Mouse (Mus musculus): ENCODE measurements at regions not wholly inside any gene's neighbourhood (a gene's known extent, or its start where the extent isn't known, plus 50 kb on each side); places are given as distances from the start of the nearest gene placed in this dataset.

DNA sequence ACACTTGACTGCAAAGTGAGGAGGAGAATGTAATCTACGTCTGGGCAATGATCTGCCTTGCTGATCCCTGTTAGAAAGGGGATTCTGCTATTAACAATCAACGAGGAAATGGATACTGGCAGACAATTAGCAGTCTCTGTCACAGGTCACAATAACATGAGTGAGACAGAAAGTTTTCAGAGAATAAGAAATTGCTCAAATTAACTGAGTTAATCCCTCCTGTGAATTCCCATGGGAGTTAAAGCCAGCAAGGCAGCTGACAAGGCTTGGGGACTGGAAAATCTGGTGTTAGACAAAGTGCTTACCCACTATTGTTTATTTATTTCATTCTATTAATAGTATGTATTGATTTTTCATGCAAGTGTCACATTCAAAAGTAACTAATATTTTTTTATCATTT is 343.0 kb upstream of the Klf12 start:
- TF ChIP-seq CTCF (conservative IDR thresholded peaks at IDR 0.05; ENCODE audit: low read length) (no peak), POU5F1 (IDR thresholded peaks at IDR 0.05; ENCODE audit: borderline replicate concordance, low read length) (no peak)
